Mouse (Mus musculus) intestine, postnatal 0 days (tissue): ENCODE measurements around the gene Colgalt2. TPM values are rescaled to one million over a fixed set of nuclear protein-coding genes. Genes with fewer than 3 reads are reported as not detected.

Source experiments
- ATAC-seq: fragments of 200-750 bp; cut with Nextera tagmentation; 2 replicates; pipeline ENCODE4 v1.8.0; 2017; ENCODE audit warnings: mild to moderate bottlenecking, moderate TSS enrichment, moderate library complexity
- H3K27ac ChIP-seq: fragments of 300-500 bp; sonication (generic); 2 replicates; pipeline ENCODE4 v1.5.1; 2014; ENCODE audit warnings: mild to moderate bottlenecking, low read depth, low read length, moderate library complexity
- H3K27me3 ChIP-seq: fragments of 300-500 bp; sonication (generic); replicated peaks from 2 replicates; pipeline ENCODE4 v1.6.1; 2014; ENCODE audit warnings: low read length, mixed read lengths; ENCODE audit not compliant: control insufficient read depth, insufficient read depth
- H3K36me3 ChIP-seq: fragments of 300-500 bp; sonication (generic); 2 replicates; pipeline ENCODE4 v1.6.1; 2014; ENCODE audit warnings: mild to moderate bottlenecking, moderate library complexity; ENCODE audit not compliant: control insufficient read depth, insufficient read depth
- H3K4me1 ChIP-seq: fragments of 300-500 bp; sonication (generic); replicated peaks from 2 replicates; pipeline ENCODE4 v1.6.1; 2014; ENCODE audit warnings: antibody characterized with exemption, low read length, mixed read lengths; ENCODE audit not compliant: control insufficient read depth, insufficient read depth
- H3K4me2 ChIP-seq: fragments of 300-500 bp; sonication (generic); replicated peaks from 2 replicates; pipeline ENCODE4 v1.6.1; 2014; ENCODE audit warnings: low read depth, mild to moderate bottlenecking, moderate library complexity
- H3K4me3 ChIP-seq: fragments of 300-500 bp; sonication (generic); 2 replicates; pipeline ENCODE4 v1.5.1; 2014; ENCODE audit warnings: low read depth, low read length
- H3K9ac ChIP-seq: fragments of 300-500 bp; sonication (generic); 2 replicates; pipeline ENCODE4 v1.6.1; 2014; ENCODE audit warnings: mild to moderate bottlenecking, low read depth, low read length
- H3K9me3 ChIP-seq: fragments of 300-500 bp; sonication (generic); 2 replicates; pipeline ENCODE4 v1.6.1; 2016; ENCODE audit warnings: mixed run types; ENCODE audit not compliant: control insufficient read depth
- CTCF ChIP-seq: sonication (generic); IDR thresholded peaks from 2 replicates; pipeline ENCODE4 v1.5.1; 2016; ENCODE audit warnings: low read depth, mild to moderate bottlenecking, control low read depth, antibody characterized with exemption, moderate library complexity
- WGBS: fragments of 180-500 bp; shearing (Covaris S2); extraction: QIAGEN DNeasy Blood & Tissue Kit; methylation state at CpG from one replicate; pipeline ENCODE4 v1.1.7; 2014; 5-methylcytosine and 5-hydroxymethylcytosine counted together
- polyA plus RNA-seq: library from polyadenylated mRNA; unstranded; fragments of >200 nt; fragmentation: Nextera tagmentation; extraction: Ambion mirVana; gene quantifications from 2 replicates; pipeline ENCODE4 v1.2.1, GENCODE M21; 2015

Gene Colgalt2
- polyA plus RNA-seq, 1 experiment from 2014 or later = 0.44 TPM

GRCm38 (mm10) chr1:152407021-152407946, 7.7 kb downstream of the Colgalt2 start:
- H3K4me3 ChIP-seq = no peak overlapping the region
- H3K9ac ChIP-seq = no peak overlapping the region
- no peak for ATAC-seq
- no peak for TF ChIP-seq CTCF
- WGBS = 43% methylated on average over 22 of the region's 22 CpGs
- no peak overlapping the region for H3K4me2 ChIP-seq
- no peaks in the 10 kb centered on the region for H3K4me1 ChIP-seq
- H3K9me3 ChIP-seq = no peaks in the 10 kb centered on the region
- H3K27ac ChIP-seq = no peak overlapping the region
- H3K27me3 ChIP-seq = no peaks in the 10 kb centered on the region
- H3K36me3 ChIP-seq = no peaks in the 10 kb centered on the region

- 89% methylated on average over 4 of the region's 4 CpGs for WGBS
Measured at GRCm38 (mm10) chr1:152409356-152409755, 9.7 kb downstream of the Colgalt2 start.

GRCm38 (mm10) chr1:152410657-152411056, 11.0 kb downstream of the Colgalt2 start:
- TF ChIP-seq CTCF = no peak
- H3K27me3 ChIP-seq = no peaks in the 10 kb centered on the region
- no peak overlapping the region for H3K27ac ChIP-seq
- H3K4me3 ChIP-seq = no peak overlapping the region
- no peak overlapping the region for H3K4me2 ChIP-seq
- no peaks in the 10 kb centered on the region for H3K9me3 ChIP-seq
- no peak overlapping the region for H3K9ac ChIP-seq
- 99% methylated on average over 3 of the region's 3 CpGs for WGBS
- ATAC-seq = no peak
- H3K4me1 ChIP-seq = no peaks in the 10 kb centered on the region
- H3K36me3 ChIP-seq = no peaks in the 10 kb centered on the region

More at GRCm38 (mm10) chr1:152409356-152409755, 9.7 kb downstream of the Colgalt2 start:
- no peaks in the 10 kb centered on the region for H3K36me3 ChIP-seq
- no peaks in the 10 kb centered on the region for H3K27me3 ChIP-seq
- H3K9ac ChIP-seq = no peak overlapping the region
- H3K4me1 ChIP-seq = no peaks in the 10 kb centered on the region
- H3K4me2 ChIP-seq = no peak overlapping the region
- TF ChIP-seq CTCF = no peak
- ATAC-seq = no peak
- no peak overlapping the region for H3K4me3 ChIP-seq
- H3K9me3 ChIP-seq = no peaks in the 10 kb centered on the region
- H3K27ac ChIP-seq = no peak overlapping the region

GRCm38 (mm10) chr1:152413116-152413515, 13.5 kb downstream of the Colgalt2 start:
- ATAC-seq = no peak
- no peaks in the 10 kb centered on the region for H3K36me3 ChIP-seq
- H3K27ac ChIP-seq = no peak overlapping the region
- no peak overlapping the region for H3K4me3 ChIP-seq
- H3K4me1 ChIP-seq = no peaks in the 10 kb centered on the region
- no peak for TF ChIP-seq CTCF
- no peak overlapping the region for H3K4me2 ChIP-seq
- no peaks in the 10 kb centered on the region for H3K27me3 ChIP-seq
- WGBS = 96% methylated on average over 2 of the region's 2 CpGs
- no peak overlapping the region for H3K9ac ChIP-seq
- H3K9me3 ChIP-seq = no peaks in the 10 kb centered on the region

- Histone ChIP-seq H3K27me3 (no peaks in the 10 kb centered on the region), H3K36me3 (no peaks in the 10 kb centered on the region), H3K4me3 (no peak overlapping the region), H3K4me1 (no peaks in the 10 kb centered on the region), H3K9me3 (no peaks in the 10 kb centered on the region), H3K4me2 (no peak overlapping the region), H3K9ac (no peak overlapping the region), H3K27ac (no peak overlapping the region)
- no peak for ATAC-seq
- whole genome bisulfite sequencing = 75% methylated on average over 1 of the region's 1 CpGs
- TF ChIP-seq CTCF = no peak
Measured at GRCm38 (mm10) chr1:152413961-152414360, 14.3 kb downstream of the Colgalt2 start.

GRCm38 (mm10) chr1:152414451-152414850, 14.8 kb downstream of the Colgalt2 start:
- no peaks in the 10 kb centered on the region for H3K4me1 ChIP-seq
- H3K9ac ChIP-seq = no peak overlapping the region
- no peaks in the 10 kb centered on the region for H3K27me3 ChIP-seq
- H3K4me3 ChIP-seq = no peak overlapping the region
- no peak overlapping the region for H3K27ac ChIP-seq
- no peaks in the 10 kb centered on the region for H3K9me3 ChIP-seq
- ATAC-seq = no peak
- 82% methylated on average over 10 of the region's 10 CpGs for WGBS
- TF ChIP-seq CTCF = no peak
- no peak overlapping the region for H3K4me2 ChIP-seq
- H3K36me3 ChIP-seq = no peaks in the 10 kb centered on the region
